Mouse (Mus musculus) monocyte, adult 5-6 weeks (primary cell): ENCODE results near the gene 6430571L13Rik. TPM values are rescaled to one million over a fixed set of nuclear protein-coding genes. Genes with fewer than 3 reads are reported as not detected.

Experiments
- total RNA-seq: library from RNA; stranded (forward); fragments of 200-1000, 200-491, 200-594 nt; gene quantifications from 3 replicates; pipeline ENCODE4 v1.2.3, GENCODE M21; 2017

The 6430571L13Rik gene
- total RNA-seq, 1 experiment from 2014 or later, result not detected

Other genes with a start within 250 kb of the 6430571L13Rik start
- 0.19 TPM in 1 of 3 replicates, not detected in the others for gene Dock3, start 108.7 kb upstream of the 6430571L13Rik start, total RNA-seq
- 69.0 to 81.2 TPM (median 74.8 TPM) in 3 replicates for gene Mapkapk3, start 50.7 kb upstream of the 6430571L13Rik start, total RNA-seq
- gene Cish, start 44.6 kb upstream of the 6430571L13Rik start, total RNA-seq, result 2.0 to 4.4 TPM (median 3.0 TPM) in 3 replicates
- 4.7 to 6.5 TPM (median 5.1 TPM) in 3 replicates for gene Hemk1, start 2.3 kb upstream of the 6430571L13Rik start, total RNA-seq
- not detected in 3 replicates for gene Cacna2d2, start 59.0 kb downstream of the 6430571L13Rik start, total RNA-seq
- gene Tmem115, start 193.3 kb downstream of the 6430571L13Rik start, total RNA-seq, result 19.0 to 26.5 TPM (median 21.7 TPM) in 3 replicates
- gene Cyb561d2, start 201.6 kb downstream of the 6430571L13Rik start, total RNA-seq, result 8.0 to 27.2 TPM (median 14.4 TPM) in 3 replicates
- gene Nprl2, start 201.6 kb downstream of the 6430571L13Rik start, total RNA-seq, result 17.4 to 20.5 TPM (median 18.7 TPM) in 3 replicates
- 3.2 to 4.0 TPM in 2 of 3 replicates, not detected in the other for gene Zmynd10, start 206.7 kb downstream of the 6430571L13Rik start, total RNA-seq
- 67.8 to 117 TPM (median 83.9 TPM) in 3 replicates for gene Rassf1, start 211.0 kb downstream of the 6430571L13Rik start, total RNA-seq
- 16.0 to 23.9 TPM (median 21.4 TPM) in 3 replicates for gene Tusc2, start 222.7 kb downstream of the 6430571L13Rik start, total RNA-seq
- gene Hyal2, start 227.3 kb downstream of the 6430571L13Rik start, total RNA-seq, result 1.1 to 2.5 TPM (median 2.3 TPM) in 3 replicates
- 0.86 to 2.0 TPM in 2 of 3 replicates, not detected in the other for gene Hyal1, start 236.3 kb downstream of the 6430571L13Rik start, total RNA-seq
- 3.6 to 5.4 TPM (median 5.4 TPM) in 3 replicates for gene Naa80, start 238.3 kb downstream of the 6430571L13Rik start, total RNA-seq
- gene Hyal3, start 240.2 kb downstream of the 6430571L13Rik start, total RNA-seq, result 1.4 TPM in 1 of 3 replicates, not detected in the others
- 5.5 to 11.1 TPM (median 8.8 TPM) in 3 replicates for gene Ifrd2, start 247.0 kb downstream of the 6430571L13Rik start, total RNA-seq